Mouse (Mus musculus) kidney, postnatal 36 days (tissue): ENCODE results near the gene Spem2.

ENCODE experiments used
- DNase-seq, 2 experiments: peaks; one replicate each; pipeline ENCODE4 v3.0.0; 2021 to 2022; ENCODE audit warnings: mixed read lengths in 2 of 2

Spem2 gene

GRCm38 (mm10) chr11:69835326-69835965 is 17.2 kb upstream of the Spem2 start:
- DNase-seq = no peak

DNA sequence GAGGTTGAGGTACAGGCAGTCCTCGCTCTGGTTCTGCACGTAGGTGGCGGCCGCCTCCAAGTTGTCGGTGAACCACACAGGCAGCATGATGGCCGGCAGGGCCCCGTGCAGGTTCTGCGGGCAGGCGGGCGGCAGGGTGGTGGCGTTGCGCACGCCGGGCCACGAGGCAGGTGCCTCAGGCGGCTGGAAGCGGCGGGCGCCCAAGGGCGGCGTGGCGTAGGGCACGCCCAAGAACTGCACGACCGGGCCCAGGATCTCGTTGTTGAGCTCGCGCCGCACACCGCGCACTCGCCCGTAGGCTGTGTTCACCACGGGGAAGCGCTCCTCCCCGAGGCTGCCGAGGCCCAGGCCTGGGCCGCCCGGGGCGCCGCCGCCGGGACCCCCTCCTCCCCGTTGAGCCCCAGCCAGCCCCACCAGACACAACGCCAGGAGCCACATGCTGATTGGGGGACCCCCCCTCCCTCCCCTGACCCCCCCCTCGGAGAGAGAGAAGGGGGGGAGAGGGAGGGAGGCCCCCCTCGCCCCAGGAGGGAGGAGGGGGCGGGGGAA is 15.8 kb upstream of the Spem2 start:
- DNase-seq = peak; percentile 36 to 59

- DNase-seq = no peak
These were observed 15.3 kb upstream of the Spem2 start for GRCm38 (mm10) chr11:69833554-69833953.

DNA sequence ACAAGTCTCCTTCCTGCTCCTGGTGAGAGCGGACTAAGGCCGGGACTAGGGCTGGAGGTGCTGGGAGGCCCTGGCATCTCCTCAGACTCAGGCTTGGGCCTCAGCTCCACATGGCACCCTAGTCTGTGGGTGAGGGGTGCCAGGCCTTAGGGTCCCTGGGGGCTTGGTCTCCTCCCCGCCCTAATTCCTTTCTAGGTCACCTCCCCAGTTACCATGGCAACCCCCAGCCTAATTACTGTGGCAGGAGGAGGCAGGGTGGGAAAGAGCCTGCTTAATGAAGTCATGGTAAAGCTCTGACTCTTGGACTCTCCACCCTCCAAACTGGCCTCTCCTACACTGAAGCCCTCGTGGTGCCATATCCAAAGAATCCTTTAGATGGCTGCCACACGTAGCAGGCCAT is 10.6 kb upstream of the Spem2 start:
- DNase-seq = no peak

DNA sequence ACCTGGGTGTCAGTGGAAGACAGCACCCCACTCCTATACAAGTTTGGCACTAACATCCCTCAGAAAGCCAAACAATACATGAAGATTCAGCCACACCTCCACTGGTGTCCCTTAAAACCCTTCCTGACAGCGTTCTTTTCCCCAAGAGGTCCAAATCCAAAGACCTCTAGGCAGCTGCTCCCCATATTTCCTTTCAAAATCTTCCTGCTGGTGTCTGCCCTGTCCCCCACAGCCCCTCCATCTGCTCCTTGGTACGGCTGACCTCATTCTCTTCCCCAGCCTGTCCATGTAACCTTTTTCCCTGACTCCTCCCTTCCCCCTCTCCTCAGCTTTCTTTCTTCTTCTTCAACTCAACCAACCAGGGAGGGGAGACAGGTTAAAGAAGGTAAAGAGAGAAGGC is 5.2 kb upstream of the Spem2 start:
- DNase-seq = no peak

GRCm38 (mm10) chr11:69822080-69822479 is 3.8 kb upstream of the Spem2 start, which contains the start of gene Spem1:
Gene Spem1, minus strand, starts transcription at chr11:69822180.
- no peak for DNase-seq

GRCm38 (mm10) chr11:69818871-69819270 is 606 bp upstream of the Spem2 start:
- no peak for DNase-seq

- no peak for DNase-seq
These were observed 1.7 kb downstream of the Spem2 start for GRCm38 (mm10) chr11:69816520-69816919.

- DNase-seq = no peak
These were observed 3.1 kb downstream of the Spem2 start, which contains the start of gene Gm39566 for GRCm38 (mm10) chr11:69815155-69815554. Gene Gm39566, minus strand, starts transcription at chr11:69815298.

DNA sequence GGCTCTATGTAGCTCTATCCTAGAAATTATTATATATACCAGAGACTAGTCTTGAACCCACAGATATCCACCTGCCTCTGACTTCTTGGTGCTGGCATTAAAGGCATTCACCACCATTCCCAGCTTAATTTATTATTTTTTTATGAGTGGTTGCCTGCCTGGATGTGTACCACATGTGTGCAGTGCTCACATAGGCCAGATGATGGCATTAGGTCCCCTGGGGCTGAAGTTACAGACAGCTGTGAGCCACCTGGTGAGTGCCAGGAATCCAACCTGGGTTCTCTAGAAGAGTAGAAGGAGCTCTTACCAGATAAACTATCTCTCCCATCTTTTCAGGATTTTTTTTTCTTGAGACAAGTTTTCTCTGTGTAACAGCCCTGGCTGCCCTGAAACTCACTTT is 8.0 kb downstream of the Spem2 start:
- no peak for DNase-seq

- no peak for DNase-seq
These were observed 10.6 kb downstream of the Spem2 start for GRCm38 (mm10) chr11:69807641-69808040.

DNA sequence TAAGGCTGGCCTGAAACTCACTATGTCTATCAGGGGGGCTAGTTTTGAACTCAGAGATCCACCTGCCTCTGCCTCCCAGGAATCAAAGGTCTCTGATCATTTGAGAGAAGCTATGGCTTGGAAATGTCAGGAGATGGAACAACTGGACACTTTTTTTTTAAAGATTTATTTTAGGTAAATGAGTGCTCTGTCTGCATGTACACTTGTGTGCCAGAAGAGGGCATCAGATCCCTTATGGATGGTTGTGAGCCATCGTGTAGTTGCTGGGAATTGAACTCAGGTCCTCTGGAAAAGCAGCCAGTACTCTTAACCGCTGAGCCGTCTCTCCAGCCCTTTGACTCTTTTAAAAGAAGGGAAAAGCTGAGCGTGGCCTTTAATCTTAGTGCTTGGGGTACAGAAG is 11.9 kb downstream of the Spem2 start:
- DNase-seq = no peak

DNA sequence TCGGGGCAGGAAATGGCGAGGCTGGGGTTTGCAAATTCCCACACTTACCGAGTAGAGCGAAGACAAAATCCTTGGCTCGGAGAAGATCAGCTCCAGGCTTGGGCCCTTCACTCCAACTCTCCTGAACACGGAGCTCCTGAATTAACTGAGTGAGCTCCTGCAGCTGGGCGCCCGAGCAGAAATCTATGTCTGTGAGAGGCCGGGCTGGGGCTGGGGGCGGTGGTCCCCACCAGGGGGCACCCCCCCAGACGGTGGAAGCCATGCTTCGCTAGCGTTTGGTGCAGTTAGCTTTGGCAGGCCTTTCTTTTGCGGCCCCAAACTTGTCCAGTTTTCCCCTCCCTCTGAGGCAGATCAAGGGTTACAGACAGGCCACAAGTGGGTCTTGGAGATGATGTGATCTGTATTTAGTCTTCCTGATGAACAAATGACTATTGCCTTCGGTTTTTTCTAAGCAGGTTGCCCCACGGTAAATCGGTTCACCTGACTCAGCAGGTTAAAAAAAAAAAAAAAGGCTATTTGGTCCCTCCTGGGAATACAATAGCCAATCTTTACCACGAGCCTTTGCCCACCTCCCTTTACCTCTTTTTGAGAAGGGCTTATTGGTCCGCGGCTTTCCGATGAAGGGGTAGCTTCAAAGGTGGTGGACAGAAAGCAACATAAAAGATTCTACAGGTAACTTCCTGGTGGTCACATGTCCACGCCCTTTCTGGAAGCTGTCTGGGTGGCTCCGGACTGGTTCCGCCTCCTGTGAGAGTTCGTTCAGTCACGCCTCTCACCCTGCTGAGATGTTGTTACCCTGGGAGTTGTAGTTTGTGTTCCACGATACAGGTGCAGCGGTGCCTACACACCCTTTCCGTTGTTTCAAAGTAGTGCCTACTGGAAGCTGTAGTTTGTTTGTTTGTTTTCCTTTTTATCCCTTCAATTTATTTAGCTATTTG is 13.0 kb downstream of the Spem2 start, which contains the start of gene Tmem102:
Tmem102 (minus strand) TSS at position 653 of the 938 bp plus-strand sequence.
- DNase-seq = peak; percentile 81 to 92

DNA sequence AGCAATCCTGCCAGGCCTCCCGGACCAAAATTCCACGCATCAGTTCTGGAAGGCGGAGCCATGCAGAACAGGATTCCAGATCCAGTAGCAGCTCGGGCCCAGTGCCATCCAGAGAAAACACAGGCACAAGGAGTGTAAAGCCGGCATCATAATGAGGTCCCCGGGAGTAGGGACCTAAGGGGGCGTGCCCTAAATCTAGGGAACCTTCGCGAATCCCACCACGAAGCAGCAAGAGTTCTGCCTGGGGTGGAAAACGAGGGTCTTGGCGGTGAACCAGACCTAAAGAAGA is 13.7 kb downstream of the Spem2 start:
- DNase-seq = peak; percentile 51 to 71

- DNase-seq = peak; percentile 87 to 90
These were observed 14.2 kb downstream of the Spem2 start for GRCm38 (mm10) chr11:69803786-69804651.

GRCm38 (mm10) chr11:69803328-69803727 is 14.9 kb downstream of the Spem2 start:
- DNase-seq = no peak

- peak; percentile 82 to 93 for DNase-seq
These were observed 15.6 kb downstream of the Spem2 start for GRCm38 (mm10) chr11:69802648-69803105.

GRCm38 (mm10) chr11:69801379-69801977 is 16.8 kb downstream of the Spem2 start, which contains the start of gene Fgf11:
Gene Fgf11, minus strand, starts transcription at chr11:69801857.
- DNase-seq = peak in 1 of 2 experiments; percentile 27

GRCm38 (mm10) chr11:69800392-69801197 is 17.7 kb downstream of the Spem2 start:
- DNase-seq = peak; percentile 54 to 73

GRCm38 (mm10) chr11:69800138-69800391 is 18.2 kb downstream of the Spem2 start:
- DNase-seq = peak in 1 of 2 experiments; percentile 36

DNA sequence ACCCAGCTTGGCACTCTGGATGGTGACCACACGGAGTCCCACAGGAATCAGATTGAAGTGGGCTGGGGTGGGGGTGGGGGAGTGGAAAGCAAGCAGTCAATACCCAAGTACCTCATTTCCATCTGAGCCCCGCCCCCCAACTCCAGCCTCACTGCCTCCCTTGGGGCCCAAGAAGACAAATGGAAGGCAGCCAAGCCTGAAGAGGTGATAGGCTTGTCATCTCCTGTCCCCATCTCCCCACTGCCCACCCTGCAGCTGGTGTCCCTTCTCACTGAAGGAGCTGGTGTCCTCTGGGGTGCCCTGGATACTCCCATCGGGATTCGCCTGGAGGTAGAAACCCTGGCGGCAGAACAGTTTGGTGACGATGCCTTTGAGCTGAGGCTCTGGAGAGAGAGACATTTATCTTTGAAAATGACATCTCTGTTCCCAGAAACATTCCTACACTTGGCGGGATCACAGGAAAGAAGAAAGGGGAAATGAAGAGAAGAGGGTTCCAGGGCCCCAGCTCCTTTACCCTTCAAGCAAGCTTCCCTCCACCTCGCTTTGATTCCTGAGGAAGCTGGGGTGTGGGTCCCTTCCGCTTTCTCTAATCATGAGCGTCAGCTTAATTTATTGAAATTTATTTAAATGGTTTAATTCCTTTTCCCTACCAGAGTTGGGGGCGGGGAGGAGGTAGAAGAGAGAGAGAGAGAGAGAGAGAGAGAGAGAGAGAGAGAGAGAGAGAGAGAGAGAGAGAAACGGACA is 18.7 kb downstream of the Spem2 start:
- no peak for DNase-seq
